Mouse (Mus musculus) MEL (cell line): ENCODE measurements at regions not wholly inside any gene's neighbourhood (a gene's known extent, or its start where the extent isn't known, plus 50 kb on each side); places are given as distances from the start of the nearest gene placed in this dataset.

ENCODE experiments used
- CTCF ChIP-seq, 3 experiments: IDR thresholded peaks in 2 of 3; conservative IDR thresholded peaks in 1 of 3; 2 replicates each; pipeline ENCODE4 v1.5.1; 2011 to 2012; ENCODE audit warnings: low read length in 3 of 3, low read depth in 2 of 3, mild to moderate bottlenecking in 2 of 3, improper control_type of control experiment in 1 of 3, inconsistent platforms in 1 of 3, mixed read lengths in 1 of 3, moderate library complexity in 1 of 3; ENCODE audit not compliant: control insufficient read depth in 1 of 3, insufficient read depth in 1 of 3, poor library complexity in 1 of 3, severe bottlenecking in 1 of 3
- POLR2A ChIP-seq, 2 experiments: IDR thresholded peaks; 2 replicates each; pipeline ENCODE4 v1.6.1; 2011 to 2012; ENCODE audit warnings: low read length in 2 of 2, mild to moderate bottlenecking in 2 of 2, control low read depth in 1 of 2, improper control_type of control experiment in 1 of 2, low read depth in 1 of 2, moderate library complexity in 1 of 2; ENCODE audit not compliant: control insufficient read depth in 1 of 2, insufficient read depth in 1 of 2, poor library complexity in 1 of 2
- TAL1 ChIP-seq: IDR thresholded peaks from 2 replicates; pipeline ENCODE4 v1.6.1; 2012; ENCODE audit warnings: mild to moderate bottlenecking, inconsistent platforms, low read length, moderate library complexity, mixed read lengths

GRCm38 (mm10) chr10:10224582-10225144 is 247.5 kb downstream of the Adgb start:
- no peak for TF ChIP-seq CTCF (IDR thresholded peaks at IDR 0.05 in 2 of 3, conservative IDR thresholded peaks at IDR 0.05 in 1 of 3; ENCODE audit: control insufficient read depth in 1 of 3, insufficient read depth in 1 of 3, low read depth in 2 of 3, low read length in 3 of 3, poor library complexity in 1 of 3, severe bottlenecking in 1 of 3)
- TF ChIP-seq TAL1 = no peak
- no peak for TF ChIP-seq POLR2A (IDR thresholded peaks at IDR 0.05; ENCODE audit: control insufficient read depth in 1 of 2, insufficient read depth in 1 of 2, low read depth in 1 of 2, low read length in 2 of 2, poor library complexity in 1 of 2)
